Mouse (Mus musculus): ENCODE results near the gene Dnmt3a. TPM values are rescaled to one million over a fixed set of nuclear protein-coding genes. Genes with fewer than 3 reads are reported as not detected.

The Dnmt3a gene
- total RNA-seq, 2 experiments from 2014 or later = 80.5 to 83.4 TPM

GRCm38 (mm10) chr12:3784258-3784657 lies 21.5 kb upstream of the Dnmt3a start:
- intact Hi-C loops (cut with DNase I) = no loop called here
- no peak for DNase-seq

- no peak for DNase-seq
- intact Hi-C loops (cut with DNase I) = no loop called here
Observed at GRCm38 (mm10) chr12:3784729-3785128, 21.1 kb upstream of the Dnmt3a start.

GRCm38 (mm10) chr12:3787041-3787440 lies 18.8 kb upstream of the Dnmt3a start:
- intact Hi-C loops (cut with DNase I) = no loop called here
- no peak for DNase-seq

GRCm38 (mm10) chr12:3787541-3787940 lies 18.3 kb upstream of the Dnmt3a start:
- intact Hi-C loops (cut with DNase I) = no loop called here
- no peak for DNase-seq

DNA sequence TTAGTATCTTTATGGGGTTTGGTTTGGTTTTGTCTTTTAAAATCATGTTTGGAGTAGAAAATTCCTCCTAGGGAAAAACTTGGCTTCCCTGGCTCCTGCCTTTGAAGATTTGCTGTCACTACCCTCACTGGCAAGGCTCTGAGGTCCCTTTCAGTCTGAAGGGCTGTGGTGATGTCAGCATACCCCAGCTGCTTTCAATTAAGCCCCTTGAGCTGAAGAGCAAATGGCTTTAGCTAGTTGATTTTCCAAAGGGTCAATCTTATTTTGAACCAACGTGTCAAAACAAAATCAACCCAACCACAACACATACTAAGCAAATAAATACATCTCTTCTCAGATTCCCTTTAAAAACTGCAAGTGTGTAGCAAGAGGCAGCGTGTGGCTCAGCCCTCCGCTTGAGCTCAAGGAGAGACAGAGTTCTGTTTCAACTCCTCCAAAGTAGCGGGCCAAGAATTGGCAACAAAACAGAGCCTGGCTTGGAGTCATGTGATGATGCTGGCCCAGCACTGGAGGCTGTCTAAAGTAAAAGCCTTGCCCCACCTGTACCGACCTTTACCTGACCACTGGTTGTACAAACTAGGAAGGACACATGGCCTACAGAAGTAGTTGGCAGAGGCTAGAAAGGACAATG lies 17.3 kb upstream of the Dnmt3a start:
- intact Hi-C loops (cut with DNase I) = no loop called here
- no peak for DNase-seq

GRCm38 (mm10) chr12:3789626-3790185 lies 16.1 kb upstream of the Dnmt3a start:
- intact Hi-C loops (cut with DNase I) = loop anchor here (5.0 kb wide), 2 partner anchors 92 to 252 kb away; no protein-coding TSS in a partner anchor
- DNase-seq = no peak

DNA sequence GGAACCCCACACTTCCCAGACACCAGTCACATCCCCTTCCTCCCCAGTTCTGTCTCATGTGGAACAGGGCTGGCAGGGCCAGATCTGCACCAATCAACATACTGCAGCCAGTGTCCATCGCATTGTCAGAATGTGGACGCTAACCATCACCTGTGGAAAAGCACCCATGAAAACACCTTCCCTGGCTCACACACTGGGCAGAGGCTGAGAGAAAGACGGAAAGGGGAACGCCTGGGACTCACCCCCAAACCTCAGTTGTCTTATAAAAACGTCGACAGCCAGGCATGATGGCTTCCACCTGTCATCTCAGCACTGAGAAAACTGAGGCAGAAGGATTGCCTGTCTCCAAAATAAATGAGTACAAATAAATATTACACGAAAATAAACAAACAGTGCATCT lies 14.6 kb upstream of the Dnmt3a start:
- DNase-seq = no peak
- intact Hi-C loops (cut with DNase I) = loop anchor here (5.0 kb wide), 2 partner anchors 94 to 254 kb away; no protein-coding TSS in a partner anchor

GRCm38 (mm10) chr12:3791732-3792131 lies 14.1 kb upstream of the Dnmt3a start:
- intact Hi-C loops (cut with DNase I) = loop anchor here (5.0 kb wide), 2 partner anchors 94 to 254 kb away; no protein-coding TSS in a partner anchor
- peak; percentile 92 to 94 for DNase-seq

DNA sequence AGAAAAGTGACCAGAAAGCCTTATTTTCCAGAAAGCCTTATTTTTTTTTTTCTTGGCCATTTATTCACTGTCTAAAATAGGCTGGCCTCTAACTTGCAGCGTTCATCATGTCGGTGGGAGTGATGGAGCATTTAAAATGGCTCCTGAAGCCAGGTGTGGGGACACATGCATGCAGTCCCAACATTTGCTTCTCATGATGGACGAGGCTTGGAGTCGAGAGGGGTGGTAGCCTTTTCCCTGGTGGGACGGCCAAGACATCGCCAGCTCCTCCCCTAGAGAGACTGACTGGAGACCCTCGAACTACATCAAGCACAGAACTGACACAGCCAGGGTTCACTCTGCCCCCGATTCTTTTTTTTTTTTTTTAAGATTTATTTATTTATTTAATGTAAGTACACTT lies 13.6 kb upstream of the Dnmt3a start:
- no peak for DNase-seq
- intact Hi-C loops (cut with DNase I) = loop anchor here (5.0 kb wide), 2 partner anchors 95 to 255 kb away; no protein-coding TSS in a partner anchor

GRCm38 (mm10) chr12:3795569-3795968 lies 10.2 kb upstream of the Dnmt3a start:
- DNase-seq = no peak
- intact Hi-C loops (cut with DNase I) = no loop called here

DNA sequence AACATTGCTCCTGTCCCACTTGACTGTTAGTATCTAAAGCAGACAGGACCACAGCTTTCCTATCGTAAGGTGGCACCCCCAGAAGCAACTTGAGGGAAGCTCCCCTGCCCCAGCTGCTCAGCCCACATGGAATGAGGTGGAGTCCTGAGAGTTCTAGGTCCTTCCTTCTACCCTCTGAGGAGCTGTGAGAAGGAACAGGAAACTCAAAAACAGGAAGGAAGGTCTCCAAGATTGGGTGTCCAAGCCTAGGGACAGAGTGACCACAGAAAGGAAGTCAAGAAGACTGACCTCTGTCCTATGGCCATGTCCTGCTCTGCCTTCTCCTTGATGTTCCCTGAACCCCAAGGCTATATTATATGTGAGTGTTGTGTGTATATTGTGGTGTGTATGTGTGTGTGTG lies 6.3 kb upstream of the Dnmt3a start:
- intact Hi-C loops (cut with DNase I) = no loop called here

DNA sequence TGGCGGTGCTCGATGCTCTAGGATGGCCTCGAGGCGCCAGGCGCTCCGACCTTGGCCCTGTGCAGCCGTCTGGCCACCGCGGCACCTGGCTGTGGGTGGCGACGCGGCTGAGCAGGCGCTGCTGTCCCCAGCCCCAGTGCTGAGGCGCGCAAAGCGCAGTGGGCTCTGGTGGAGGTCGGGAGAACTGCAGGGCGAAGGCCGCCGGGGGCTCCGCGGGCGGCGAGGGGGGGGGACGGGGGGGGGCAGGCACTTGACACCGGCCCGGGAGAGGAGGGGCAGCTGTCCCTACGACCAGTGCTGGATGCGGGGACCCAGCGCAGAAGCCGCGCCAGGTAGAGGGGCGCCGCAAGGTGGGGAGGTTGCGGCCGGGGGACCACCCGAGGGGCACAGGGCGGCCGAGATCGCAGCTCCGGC lies 471 bp downstream of the Dnmt3a start:
- peak; percentile 76 to 81 for DNase-seq
- intact Hi-C loops (cut with DNase I) = no loop called here

More for the DNA sequence above, 6.3 kb upstream of the Dnmt3a start:
- DNase-seq = no peak

- intact Hi-C loops (cut with DNase I) = no loop called here
Observed at GRCm38 (mm10) chr12:3806703-3807547, 1.1 kb downstream of the Dnmt3a start.

DNA sequence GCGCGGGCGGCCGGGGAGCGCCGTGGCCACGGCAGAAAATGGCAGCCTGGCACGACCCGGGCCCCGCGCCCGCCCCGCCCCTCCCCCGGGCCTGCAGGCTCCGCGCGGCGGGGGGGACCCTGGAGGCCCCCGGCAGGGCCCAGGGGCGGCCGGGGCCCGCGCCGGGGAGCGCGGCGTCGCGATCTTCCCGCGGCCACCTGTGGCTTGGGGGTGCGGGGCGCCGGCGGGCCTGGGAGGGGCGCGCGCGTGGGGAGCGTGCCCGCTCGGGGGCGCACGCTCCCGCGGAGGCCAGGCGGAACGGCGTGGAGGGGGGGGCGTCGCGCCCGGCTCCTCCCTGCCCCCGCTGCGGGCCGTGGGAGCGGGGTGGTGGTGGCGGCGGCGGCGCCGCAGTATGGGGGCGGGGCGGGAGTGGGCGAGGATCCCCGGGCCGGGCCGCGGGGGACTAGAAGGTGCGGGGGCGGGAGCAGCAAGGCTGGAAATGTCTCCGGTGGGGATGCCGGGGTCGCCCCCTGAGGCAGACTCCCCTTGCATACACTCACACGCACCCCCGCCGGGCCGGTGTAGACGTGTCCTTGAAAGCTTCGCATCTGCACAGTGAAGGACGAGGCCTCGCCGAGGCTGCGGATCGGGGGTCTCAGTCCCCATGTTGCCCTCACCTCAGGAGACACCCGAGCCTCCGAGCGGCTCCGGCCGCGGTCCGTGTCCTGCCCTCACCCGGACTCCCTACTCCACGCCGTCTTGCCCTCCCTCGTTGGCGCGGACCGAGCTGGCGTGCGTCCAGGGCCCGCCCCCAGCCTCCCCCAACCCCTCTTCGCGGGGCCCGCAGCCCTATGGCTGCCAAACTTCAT lies 2.0 kb downstream of the Dnmt3a start:
- peak; percentile 24 to 58 for DNase-seq
- intact Hi-C loops (cut with DNase I) = no loop called here

More at GRCm38 (mm10) chr12:3806703-3807547, 1.1 kb downstream of the Dnmt3a start:
- DNase-seq = peak; percentile 54 to 75

DNA sequence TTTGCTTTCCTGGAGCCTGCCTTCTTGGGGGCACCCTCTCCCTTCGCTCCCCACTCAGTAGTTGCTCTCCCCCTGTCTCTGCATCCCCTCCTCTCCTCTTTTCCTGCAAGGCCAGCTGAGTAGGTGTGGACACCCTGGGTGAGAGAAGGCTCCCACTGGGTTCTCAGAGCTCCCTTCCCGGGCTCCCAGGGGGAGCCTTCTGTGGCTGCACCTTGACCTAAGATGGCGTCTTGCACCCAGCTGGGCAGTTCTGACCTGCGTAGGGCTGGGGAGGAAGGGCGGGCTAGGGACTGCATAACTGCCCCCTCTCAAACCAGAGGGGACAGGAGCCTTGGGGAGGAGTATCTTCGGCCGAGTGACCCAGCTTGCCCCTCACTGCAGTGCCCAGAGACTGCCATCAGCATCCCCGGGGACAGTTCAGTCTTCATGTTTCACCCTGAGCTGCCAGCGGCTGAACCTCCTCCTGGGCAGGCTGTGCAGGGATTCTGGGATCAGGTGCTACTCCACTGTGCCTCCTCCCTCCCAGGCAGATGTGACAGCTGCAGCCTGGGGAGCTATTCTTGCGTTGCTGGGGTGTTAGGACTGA lies 2.7 kb downstream of the Dnmt3a start:
- intact Hi-C loops (cut with DNase I) = no loop called here
- DNase-seq = peak; percentile 51 to 61

DNA sequence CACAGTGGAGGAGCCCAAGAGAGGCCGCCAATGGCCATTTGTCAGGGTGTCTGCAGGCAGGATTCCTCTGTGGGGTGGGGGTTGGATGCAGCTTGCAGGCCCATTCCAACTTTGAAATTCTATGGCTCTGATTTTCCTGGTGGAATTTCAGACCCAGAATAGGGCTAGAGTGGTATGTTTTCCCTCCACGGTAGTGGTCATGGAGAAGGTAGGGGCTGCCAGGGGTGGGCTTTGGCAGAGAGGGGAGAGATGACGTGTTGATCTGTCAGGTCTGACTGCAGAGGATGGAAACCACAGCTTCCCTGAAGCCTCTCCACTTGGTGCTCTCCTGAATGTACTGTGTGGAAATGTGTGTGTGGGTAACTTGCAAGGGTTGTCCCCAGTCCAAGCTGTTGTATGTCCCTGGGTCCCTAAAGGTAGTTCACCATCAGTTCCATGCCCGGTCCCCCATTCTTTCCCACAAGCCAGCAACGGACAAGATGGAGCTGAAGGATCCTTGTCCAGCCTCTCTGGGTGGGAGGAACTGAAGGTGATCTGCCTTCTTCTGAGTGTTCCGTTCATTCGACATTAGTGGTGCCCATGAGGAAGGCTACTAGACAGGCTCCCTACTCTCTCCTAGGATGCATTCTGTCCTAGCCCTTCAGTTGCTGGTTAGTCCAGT lies 3.8 kb downstream of the Dnmt3a start:
- intact Hi-C loops (cut with DNase I) = loop anchor here (2.0 kb wide), 1 partner anchor 23 kb away; no protein-coding TSS in a partner anchor

GRCm38 (mm10) chr12:3810455-3810854 lies 4.6 kb downstream of the Dnmt3a start:
- intact Hi-C loops (cut with DNase I) = loop anchor here (2.0 kb wide), 1 partner anchor 22 kb away; no protein-coding TSS in a partner anchor

More for the DNA sequence above, 3.8 kb downstream of the Dnmt3a start:
- no peak for DNase-seq

DNA sequence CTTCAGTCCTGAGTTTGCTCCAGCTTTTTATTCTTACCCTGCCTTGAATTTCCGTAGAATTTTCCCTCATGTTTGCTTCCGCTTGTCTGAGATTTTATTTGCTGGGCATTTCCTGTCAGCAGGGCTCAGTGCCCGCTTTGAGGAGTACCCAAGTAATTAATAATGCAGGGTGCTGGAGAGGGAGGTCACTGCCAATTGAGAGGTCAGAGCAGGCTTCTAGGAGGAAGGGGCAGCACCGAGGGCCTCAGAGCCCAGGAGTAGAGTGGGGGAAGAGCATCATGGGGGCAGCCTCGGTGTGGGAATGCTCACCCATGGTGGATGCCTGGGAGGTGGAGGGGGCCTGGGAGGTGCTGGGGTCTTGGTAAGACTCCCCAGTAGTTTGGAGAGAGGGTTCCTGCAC lies 5.8 kb downstream of the Dnmt3a start:
- DNase-seq = no peak
- intact Hi-C loops (cut with DNase I) = loop anchor here (2.0 kb wide), 1 partner anchor 21 kb away; no protein-coding TSS in a partner anchor

More at GRCm38 (mm10) chr12:3810455-3810854, 4.6 kb downstream of the Dnmt3a start:
- DNase-seq = no peak

- DNase-seq = no peak
- intact Hi-C loops (cut with DNase I) = no loop called here
Observed at GRCm38 (mm10) chr12:3812251-3812650, 6.4 kb downstream of the Dnmt3a start.
